In genomic region chrX:85073602-85074001, GRCm38 (mm10) we compare ENCODE assay signal across 23 mouse cellular contexts.
DNase-seq lines count a peak whose midpoint lies in the region; ATAC-seq and TF ChIP-seq lines count a peak whose summit lies in the region.
"Had no signal": no experiment of that assay in that cellular context is flagged by ENCODE, and none has a peak within 500 bp of the region (broad histone marks: within the 10 kb centered on the region; RNA-seq: fewer than 3 reads in every experiment).

No protein-coding gene starts in this region.

- no peaks in the 10 kb centered on the region for H3K36me3 ChIP-seq in ES-Bruce4 (ENCODE audit: control insufficient read depth, insufficient read depth, low read length, poor library complexity, severe bottlenecking)
- H3K36me3 ChIP-seq in liver, embryonic 12.5 days, result no peaks in the 10 kb centered on the region
- H3K36me3 ChIP-seq in liver, postnatal 0 days (replicated peaks; ENCODE audit: insufficient read depth, low read length), result no peaks in the 10 kb centered on the region
- no peaks in the 10 kb centered on the region for H3K36me3 ChIP-seq in forebrain, embryonic 12.5 days (replicated peaks)
- no peaks in the 10 kb centered on the region for H3K36me3 ChIP-seq in kidney, embryonic 14.5 days (ENCODE audit: control insufficient read depth, insufficient read depth, low read length)
- H3K36me3 ChIP-seq: embryonic facial prominence, embryonic 12.5 days; hindbrain, embryonic 12.5 days had no signal

- H3K27me3 ChIP-seq in ES-Bruce4 (ENCODE audit: control insufficient read depth, insufficient read depth, low read length, poor library complexity, severe bottlenecking), result no peaks in the 10 kb centered on the region
- no peaks in the 10 kb centered on the region for H3K27me3 ChIP-seq in liver, embryonic 12.5 days (replicated peaks)
- no peaks in the 10 kb centered on the region for H3K27me3 ChIP-seq in liver, postnatal 0 days (ENCODE audit: insufficient read depth, low read length)
- H3K27me3 ChIP-seq in forebrain, embryonic 12.5 days, result no peaks in the 10 kb centered on the region
- no peaks in the 10 kb centered on the region for H3K27me3 ChIP-seq in kidney, embryonic 14.5 days (ENCODE audit: control insufficient read depth, insufficient read depth, low read length)
- H3K27me3 ChIP-seq: CH12.LX; embryonic facial prominence, embryonic 12.5 days; hindbrain, embryonic 12.5 days had no signal

- H3K27ac ChIP-seq in ES-Bruce4 (ENCODE audit: insufficient read depth, low read length), result peak overlapping the region; percentile 33
- H3K27ac ChIP-seq in liver, embryonic 12.5 days, result no peak overlapping the region
- no peak overlapping the region for H3K27ac ChIP-seq in liver, postnatal 0 days (ENCODE audit: low read depth)
- no peak overlapping the region for H3K27ac ChIP-seq in forebrain, embryonic 12.5 days
- no peak overlapping the region for H3K27ac ChIP-seq in kidney, embryonic 14.5 days (ENCODE audit: low read depth, low read length)
- H3K27ac ChIP-seq: embryonic facial prominence, embryonic 12.5 days; gastrocnemius, adult 2 months; hindbrain, embryonic 12.5 days had no signal

- no peak for TF ChIP-seq EP300 in ES-Bruce4 (IDR thresholded peaks at IDR 0.05; ENCODE audit: insufficient read depth, low read depth, low read length)
- peak; percentile 44; the same call in 1 of the 2 replicates for TF ChIP-seq EP300 in liver, postnatal 0 days (IDR thresholded peaks at IDR 0.05; ENCODE audit: low read depth)

- TF ChIP-seq CTCF in ES-Bruce4 (IDR thresholded peaks at IDR 0.05; ENCODE audit: low read depth, low read length), result no peak
- TF ChIP-seq CTCF in liver, postnatal 0 days (IDR thresholded peaks at IDR 0.05; ENCODE audit: low read depth), result no peak

- TF ChIP-seq POLR2A in ES-Bruce4 (IDR thresholded peaks at IDR 0.05; ENCODE audit: insufficient read depth, low read length), result no peak

- no peak overlapping the region for H3K4me3 ChIP-seq in ES-Bruce4 (ENCODE audit: low read depth, low read length)
- H3K4me3 ChIP-seq in liver, embryonic 12.5 days, result no peak overlapping the region
- H3K4me3 ChIP-seq in liver, postnatal 0 days (ENCODE audit: low read depth, low read length), result no peak overlapping the region
- H3K4me3 ChIP-seq in forebrain, embryonic 12.5 days (replicated peaks), result no peak overlapping the region
- no peak overlapping the region for H3K4me3 ChIP-seq in kidney, embryonic 14.5 days (ENCODE audit: low read length)
- H3K4me3 ChIP-seq: embryonic facial prominence, embryonic 12.5 days; gastrocnemius, adult 2 months; hindbrain, embryonic 12.5 days had no signal

- peak; percentile 74 for ATAC-seq in liver, embryonic 12.5 days
- no peak for ATAC-seq in liver, postnatal 0 days
- ATAC-seq in erythroid progenitor cell, adult 5-6 weeks (replicated peaks; ENCODE audit: low FRiP score, poor library complexity, severe bottlenecking), result no peak
- ATAC-seq in forebrain, embryonic 12.5 days (ENCODE audit: low FRiP score), result no peak
- ATAC-seq in kidney, embryonic 14.5 days (ENCODE audit: low FRiP score, low TSS enrichment), result no peak
- ATAC-seq: forebrain, embryonic 14.5 days; hindbrain, embryonic 16.5 days; inflammation-experienced regulatory T-cells, adult 6 months had no signal

- H3K4me1 ChIP-seq in ES-Bruce4 (ENCODE audit: control insufficient read depth, insufficient read depth, low read length), result peaks cover 1% of the 10 kb centered on the region
- H3K4me1 ChIP-seq in liver, embryonic 12.5 days, result peaks cover 8% of the 10 kb centered on the region; the same call in 1 of the 2 replicates
- no peaks in the 10 kb centered on the region for H3K4me1 ChIP-seq in liver, postnatal 0 days (ENCODE audit: insufficient read depth)
- no peaks in the 10 kb centered on the region for H3K4me1 ChIP-seq in forebrain, embryonic 12.5 days
- H3K4me1 ChIP-seq in kidney, embryonic 14.5 days (ENCODE audit: control insufficient read depth, insufficient read depth, low read length), result no peaks in the 10 kb centered on the region
- H3K4me1 ChIP-seq: embryonic facial prominence, embryonic 12.5 days; hindbrain, embryonic 12.5 days had no signal

- peak overlapping the region; percentile 27; the same call in 1 of the 2 replicates for H3K4me2 ChIP-seq in liver, embryonic 12.5 days
- no peak overlapping the region for H3K4me2 ChIP-seq in liver, postnatal 0 days (ENCODE audit: low read depth, low read length)
- H3K4me2 ChIP-seq in forebrain, embryonic 12.5 days, result no peak overlapping the region
- H3K4me2 ChIP-seq in kidney, embryonic 14.5 days (replicated peaks; ENCODE audit: low read depth, low read length), result no peak overlapping the region
- H3K4me2 ChIP-seq: embryonic facial prominence, embryonic 12.5 days; hindbrain, embryonic 12.5 days had no signal

- H3K9me3 ChIP-seq in ES-Bruce4 (replicated peaks; ENCODE audit: control insufficient read depth, insufficient read depth, low read length, poor library complexity, severe bottlenecking), result no peaks in the 10 kb centered on the region
- H3K9me3 ChIP-seq in liver, embryonic 12.5 days (replicated peaks), result no peaks in the 10 kb centered on the region
- H3K9me3 ChIP-seq in liver, postnatal 0 days (ENCODE audit: low read length), result no peaks in the 10 kb centered on the region
- no peaks in the 10 kb centered on the region for H3K9me3 ChIP-seq in forebrain, embryonic 12.5 days
- H3K9me3 ChIP-seq in kidney, embryonic 14.5 days (ENCODE audit: control insufficient read depth, low read length), result no peaks in the 10 kb centered on the region
- H3K9me3 ChIP-seq: embryonic facial prominence, embryonic 12.5 days; hindbrain, embryonic 12.5 days had no signal

- DNase-seq in c-Kit-positive CD71-positive TER-119-positive erythroid progenitor cells, embryonic 14.5 days (ENCODE audit: low spot score), result peak; percentile 29
- peak; percentile 12 for DNase-seq in liver, postnatal 0 days
- no peak for DNase-seq in adrenal gland, postnatal 14 days
- DNase-seq: adrenal gland, adult 8-10 months; cerebellum, adult 11 months; cerebellum, adult 8-10 months; cerebellum, postnatal 14 days; gastrocnemius, adult 2 months; gastrocnemius, postnatal 36 days; heart, adult 11 months; heart, postnatal 10 days; heart, postnatal 4 days had no signal

- no peak overlapping the region for H3K9ac ChIP-seq in ES-Bruce4 (ENCODE audit: low read depth, poor library complexity, severe bottlenecking)
- no peak overlapping the region for H3K9ac ChIP-seq in liver, embryonic 12.5 days
- H3K9ac ChIP-seq in liver, postnatal 0 days (replicated peaks), result no peak overlapping the region
- no peak overlapping the region for H3K9ac ChIP-seq in forebrain, embryonic 12.5 days
- no peak overlapping the region for H3K9ac ChIP-seq in kidney, embryonic 14.5 days (ENCODE audit: low read depth, low read length)
- H3K9ac ChIP-seq: embryonic facial prominence, embryonic 12.5 days; hindbrain, embryonic 12.5 days had no signal

- WGBS in liver, embryonic 12.5 days (ENCODE audit: insufficient replicate concordance), result 17% methylated on average over 4 of the region's 4 CpGs
- WGBS in liver, postnatal 0 days (ENCODE audit: insufficient replicate concordance), result 30% methylated on average over 4 of the region's 4 CpGs
- 70% methylated on average over 4 of the region's 4 CpGs for WGBS in forebrain, embryonic 12.5 days
- WGBS in kidney, embryonic 14.5 days, result 64% methylated on average over 4 of the region's 4 CpGs
